Mouse (Mus musculus) urinary bladder, postnatal 4 days (tissue): ENCODE data around the gene Lrsam1.
A peak's percentile ranks its signal among the peaks of the same experiment; 100 is the strongest.
"Not testable (repeated sequence)": the region's sequence is repeated elsewhere in the genome, so short reads cannot be mapped to it uniquely, and the experiment has no call there.

Experiments used
- DNase-seq, 2 experiments: peaks; one replicate each; pipeline ENCODE4 v3.0.0; 2021 to 2022; ENCODE audit warnings: low spot score in 2 of 2

The Lrsam1 gene

DNA sequence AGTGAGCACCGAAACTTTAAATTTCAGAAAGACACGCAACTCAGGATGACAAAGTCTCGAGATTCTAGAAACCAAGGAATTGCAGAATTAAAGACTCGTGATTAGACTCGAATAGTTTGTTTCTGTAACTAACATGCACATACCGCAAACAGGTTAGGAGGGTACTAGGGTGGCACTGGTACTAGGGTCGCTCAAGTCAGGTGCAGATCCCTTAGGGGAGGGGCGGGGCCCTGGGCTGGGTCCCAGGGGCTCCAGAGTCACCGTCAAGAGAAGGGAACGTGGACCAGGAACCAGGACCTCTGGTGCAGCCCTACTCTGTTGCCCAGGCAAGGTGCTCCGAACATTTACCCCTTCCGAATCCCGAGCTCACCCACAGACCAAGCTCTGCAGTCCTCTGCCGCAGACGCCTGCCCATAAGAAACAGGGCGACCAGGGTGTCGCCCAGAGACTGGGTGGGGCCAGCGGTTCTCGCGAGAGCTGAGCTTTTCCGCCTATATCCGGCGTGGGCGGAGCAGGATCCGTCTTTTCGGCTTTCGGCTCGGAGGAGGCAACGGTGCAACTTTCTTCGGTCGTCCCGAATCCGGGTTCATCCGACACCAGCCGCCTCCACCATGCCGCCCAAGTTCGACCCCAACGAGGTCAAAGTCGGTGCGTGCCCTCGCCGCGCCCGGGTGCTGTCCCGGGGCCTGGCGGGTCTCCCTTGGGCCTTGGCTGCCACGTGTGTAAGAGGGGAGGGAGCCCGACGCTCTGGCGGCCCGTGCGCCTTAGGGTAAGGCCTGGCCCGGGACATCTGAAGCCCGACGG, at the start of gene Lrsam1, which contains the start of gene Rpl12:
Gene Lrsam1 (minus strand): TSS at position 423 of the 804 bp plus-strand sequence.
Gene Rpl12 (plus strand): TSS at position 368 of the 804 bp plus-strand sequence.
- peak; percentile 92 to 95 for DNase-seq

DNA sequence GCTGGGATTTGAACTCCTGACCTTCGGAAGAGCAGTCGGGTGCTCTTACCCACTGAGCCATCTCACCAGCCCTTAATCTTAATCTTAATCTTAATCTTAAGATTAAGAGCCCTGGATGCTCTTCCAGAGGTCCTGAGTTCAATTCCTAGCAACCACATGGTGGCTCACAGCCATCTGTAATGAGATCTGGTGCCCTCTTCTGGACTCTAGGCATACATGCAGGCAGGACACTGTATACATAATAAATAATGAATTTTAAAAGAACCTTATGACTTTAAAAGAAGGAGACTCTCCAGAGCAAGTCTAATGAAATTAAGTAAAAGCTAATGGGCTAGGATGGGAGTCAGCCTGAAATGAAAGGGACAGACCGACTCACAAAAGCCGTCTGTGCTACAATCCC, 47.6 kb upstream of the Lrsam1 start:
- DNase-seq = not testable (repeated sequence)

DNA sequence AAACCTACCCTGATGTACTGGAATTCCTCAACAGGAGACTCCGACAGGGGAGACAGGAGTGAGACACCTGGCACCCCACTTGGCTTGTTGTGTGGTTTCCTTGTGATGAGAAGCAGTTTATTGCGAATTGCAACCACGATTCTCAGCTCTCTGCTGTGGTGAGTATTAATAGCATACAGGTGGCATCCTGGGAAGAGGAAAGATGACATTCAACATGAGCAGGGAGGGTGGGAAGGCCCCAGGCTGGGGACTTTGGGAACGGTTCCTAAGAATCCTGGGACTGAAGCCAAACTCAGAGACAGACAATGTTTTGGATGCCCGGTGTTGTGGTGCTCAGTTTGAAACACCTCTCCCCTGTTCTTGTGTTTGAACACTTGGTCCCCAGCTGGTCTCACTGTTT, 43.6 kb upstream of the Lrsam1 start:
- no peak for DNase-seq

DNA sequence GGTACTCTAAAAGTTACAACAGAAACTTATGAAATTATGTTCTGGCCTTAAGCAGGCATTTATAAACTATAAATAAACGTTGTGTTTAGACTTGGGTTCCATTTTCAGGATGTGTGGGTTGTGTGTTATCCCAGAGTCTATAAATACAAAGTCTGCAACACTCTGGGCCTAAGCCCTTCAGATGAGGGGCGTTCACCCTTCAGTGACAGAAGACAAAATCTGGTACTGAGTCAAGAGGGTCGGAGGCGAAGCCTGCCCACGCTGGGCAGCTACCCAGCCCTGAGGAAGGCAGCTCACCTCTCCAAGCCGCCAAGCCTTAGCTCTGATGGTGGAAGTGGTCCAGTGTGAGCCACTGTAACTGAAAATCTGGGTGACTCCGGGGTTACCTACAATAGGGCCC, 40.7 kb upstream of the Lrsam1 start:
- no peak for DNase-seq

DNA sequence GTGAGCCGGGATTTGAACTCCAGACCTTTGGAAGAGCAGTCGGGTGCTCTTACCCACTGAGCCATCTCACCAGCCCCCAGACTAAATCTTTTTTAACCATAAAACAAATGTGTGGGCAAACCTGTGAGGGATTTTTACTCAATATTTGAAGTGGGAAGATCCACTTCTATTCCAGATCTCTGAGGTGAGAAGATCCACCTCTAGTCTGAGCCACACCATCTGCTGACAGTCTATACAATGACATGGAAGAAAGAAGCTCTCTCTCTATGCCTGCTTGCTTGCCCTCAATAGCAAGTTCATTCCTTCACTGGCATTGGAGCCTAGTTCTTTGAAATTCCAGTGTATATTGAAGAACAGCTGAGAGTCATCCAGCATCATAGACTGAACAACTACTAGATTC, 38.3 kb upstream of the Lrsam1 start:
- no peak for DNase-seq

DNA sequence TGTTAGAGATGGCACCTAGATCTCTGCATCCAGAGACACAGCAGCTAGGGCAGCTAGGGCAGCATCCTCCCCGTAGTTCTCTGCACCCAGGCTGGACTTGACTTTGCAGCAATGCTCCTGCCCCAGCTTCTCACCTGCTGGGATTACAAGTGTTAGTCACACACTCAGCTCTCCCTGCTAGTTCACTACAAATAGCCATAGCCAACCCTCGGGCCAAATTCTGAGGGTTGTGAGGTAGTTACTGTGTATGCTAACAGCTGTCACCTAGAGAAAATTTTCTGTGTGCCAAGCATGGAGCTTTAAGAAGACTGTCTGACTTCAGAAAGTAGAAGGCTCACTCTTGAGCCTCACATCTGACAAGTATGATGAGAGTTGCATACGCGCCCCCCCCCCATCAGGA, 36.4 kb upstream of the Lrsam1 start:
- DNase-seq = no peak

DNA sequence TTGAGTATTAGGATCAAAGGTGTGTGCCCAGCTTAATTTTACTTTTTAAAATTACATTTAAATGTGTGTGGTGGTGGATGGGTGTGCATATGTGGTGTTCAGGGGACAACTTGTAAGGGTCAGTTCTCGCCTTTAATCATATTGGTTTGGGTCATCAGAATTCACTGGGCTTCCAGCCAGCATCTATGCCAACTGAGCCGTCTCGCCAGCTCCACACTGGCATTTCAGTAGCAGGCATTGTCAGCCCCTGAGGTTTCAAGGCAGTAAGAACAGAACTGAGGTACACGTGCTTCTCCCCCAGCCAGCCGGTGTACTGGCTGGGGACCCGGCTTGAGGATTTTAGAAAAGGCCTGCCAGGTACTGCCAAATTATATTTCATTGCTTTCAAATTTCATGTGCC, 35.7 kb upstream of the Lrsam1 start:
- no peak for DNase-seq

DNA sequence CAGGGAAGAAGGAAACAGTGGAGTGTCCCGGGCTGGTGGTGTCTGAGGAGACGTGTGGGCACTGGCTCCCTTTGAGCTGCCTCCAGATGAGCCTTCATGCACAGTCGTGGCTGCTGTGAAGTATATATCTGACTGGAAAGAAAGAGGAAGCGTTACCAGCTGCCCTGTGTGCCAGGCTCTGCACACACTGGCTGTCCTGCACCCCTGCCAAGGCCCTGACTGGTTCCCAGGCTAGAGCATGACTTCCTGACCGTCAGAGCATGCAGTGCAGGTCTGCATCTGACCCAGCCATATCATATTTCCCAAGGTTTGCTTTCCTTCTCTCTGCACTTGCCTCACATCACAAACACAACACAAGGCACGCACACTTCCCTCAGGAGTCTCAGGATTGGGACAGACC, 30.7 kb upstream of the Lrsam1 start:
- no peak for DNase-seq

DNA sequence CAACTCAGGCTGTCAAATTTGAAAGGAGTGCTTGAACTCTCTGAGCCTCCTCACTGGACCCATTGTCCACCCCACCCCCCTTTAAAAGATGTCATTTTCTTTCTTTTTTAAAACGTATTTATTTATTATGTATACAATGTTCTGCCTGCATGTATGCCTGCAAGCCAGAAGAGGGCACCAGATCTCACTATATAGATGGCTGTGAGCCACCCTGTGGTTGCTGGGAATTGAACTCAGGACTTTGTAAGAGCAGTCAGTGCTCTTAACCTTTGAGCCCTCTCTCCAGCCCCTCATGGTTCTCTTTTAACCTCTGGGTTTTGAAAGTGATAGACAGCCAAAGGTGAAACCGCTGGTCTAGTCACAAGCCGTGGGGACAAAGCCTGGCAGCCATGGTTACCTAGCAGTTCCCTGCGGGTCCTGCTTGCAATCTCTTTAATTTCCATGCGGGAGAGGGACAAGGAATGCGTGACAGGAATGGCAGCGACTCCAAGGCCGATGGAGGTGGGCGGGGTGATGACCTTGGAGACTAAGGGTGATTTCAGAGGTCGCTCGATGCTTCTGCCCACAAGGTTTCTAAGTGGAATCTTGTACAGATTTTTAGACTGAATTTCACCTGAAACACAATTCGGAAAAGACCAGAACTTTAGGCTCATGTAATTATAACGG, 28.9 kb upstream of the Lrsam1 start:
- DNase-seq = no peak

DNA sequence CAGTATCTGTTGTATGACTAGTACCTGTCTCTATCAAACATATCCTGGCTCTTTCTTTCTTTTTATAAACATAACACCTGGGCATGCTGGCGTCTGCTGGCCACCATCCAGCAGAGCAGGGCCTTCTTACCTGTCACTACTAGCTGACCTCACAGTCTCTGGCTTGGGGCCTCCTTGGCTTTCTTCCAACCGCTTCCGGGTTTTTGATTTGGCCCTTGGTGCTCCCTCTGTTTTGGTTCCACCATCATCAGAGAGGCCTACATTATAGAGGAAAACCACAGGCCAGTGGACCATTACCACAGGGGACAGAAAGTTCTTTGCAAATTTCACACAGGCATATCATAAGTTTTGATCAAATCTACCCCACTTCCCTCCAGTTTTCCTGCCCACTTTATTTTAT, 28.0 kb upstream of the Lrsam1 start:
- no peak for DNase-seq

DNA sequence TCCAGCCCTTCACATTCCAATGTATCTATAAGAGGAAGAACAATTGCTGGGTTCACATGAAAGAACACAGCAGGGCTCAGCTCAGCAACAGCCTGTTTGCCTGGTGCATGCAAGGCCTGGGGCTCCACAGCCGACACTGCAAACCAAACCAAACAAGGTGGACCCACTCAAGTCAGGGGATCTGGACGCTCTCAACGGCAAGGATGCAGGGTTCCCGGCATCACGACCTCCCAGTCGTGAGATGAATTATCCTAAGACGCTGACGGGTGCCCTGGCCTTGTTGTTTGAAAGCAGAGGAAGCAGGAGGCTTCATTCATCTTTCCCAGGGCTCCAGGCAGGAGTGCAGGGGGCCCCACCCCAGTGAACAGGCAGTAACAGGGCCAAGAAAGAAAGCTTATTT, 24.4 kb upstream of the Lrsam1 start:
- peak in 1 of 2 experiments; percentile 55 for DNase-seq

DNA sequence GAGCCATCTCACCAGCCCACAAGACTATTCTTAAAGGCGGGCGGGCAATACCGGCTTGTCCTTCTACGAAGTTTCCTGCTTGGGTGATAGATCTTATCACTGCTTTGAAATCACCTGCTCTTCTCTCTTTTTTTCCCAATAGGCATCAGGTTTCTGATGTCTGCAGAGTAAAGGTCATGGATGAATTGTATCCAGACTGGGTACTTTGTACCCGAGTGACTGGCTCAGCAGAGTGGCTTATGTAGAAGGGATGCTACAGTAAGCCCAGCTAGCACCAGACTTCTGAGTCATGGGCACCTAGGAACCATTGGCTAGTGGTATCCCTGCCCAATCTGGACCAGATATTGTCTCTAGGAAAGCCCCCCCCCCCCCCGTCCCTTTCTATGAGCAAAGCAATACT, 22.2 kb upstream of the Lrsam1 start:
- DNase-seq = no peak

DNA sequence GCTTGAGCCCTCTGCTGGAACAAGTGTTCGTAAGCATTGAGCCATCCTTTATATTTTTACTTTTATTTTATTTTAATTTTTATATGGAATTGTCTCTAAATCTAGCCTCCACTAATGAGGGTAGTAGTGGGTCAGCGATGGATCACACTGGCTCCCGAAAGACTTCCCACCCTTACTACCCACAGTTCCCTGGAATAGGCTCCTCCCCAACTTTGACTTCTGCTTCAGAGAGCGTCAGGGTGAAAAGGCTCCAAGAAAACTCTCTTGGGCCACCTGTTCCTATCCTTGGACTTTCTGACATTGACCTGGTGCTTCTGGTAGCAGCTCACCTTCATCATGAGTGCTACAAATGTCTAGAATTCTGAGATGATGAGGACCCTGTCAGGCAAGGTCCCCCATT, 21.3 kb upstream of the Lrsam1 start:
- DNase-seq = no peak

DNA sequence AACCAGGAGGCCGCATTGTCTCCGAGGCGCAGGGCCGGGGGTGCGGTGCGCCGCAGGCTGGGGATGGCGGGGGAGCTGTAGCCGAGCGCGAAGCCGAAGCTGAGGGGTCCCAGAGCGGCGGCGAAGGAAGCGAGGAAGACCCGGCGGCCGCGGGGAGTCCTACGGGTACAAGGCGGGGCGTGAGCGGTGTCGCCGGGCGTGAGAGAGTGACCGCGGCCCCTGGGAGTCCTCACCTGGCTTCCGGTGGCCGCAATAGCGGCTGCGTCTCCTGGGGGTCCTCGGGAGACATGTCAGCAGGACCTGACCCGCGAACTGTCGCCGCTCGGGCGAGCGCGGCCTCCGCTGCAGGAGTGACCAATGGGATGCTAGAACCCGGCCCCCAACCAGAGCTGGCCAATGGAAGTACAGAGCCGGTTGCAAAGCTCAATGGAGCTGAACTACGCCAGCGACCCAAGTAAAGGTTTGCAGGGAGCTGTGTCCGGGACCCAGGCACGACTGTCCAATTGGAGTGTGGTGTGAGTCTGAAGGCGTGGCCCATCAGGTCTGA, 20.4 kb upstream of the Lrsam1 start, which contains the start of gene Slc2a8:
Gene Slc2a8 (minus strand): TSS at position 359 of the 547 bp plus-strand sequence.
- DNase-seq = peak; percentile 87 to 88

DNA sequence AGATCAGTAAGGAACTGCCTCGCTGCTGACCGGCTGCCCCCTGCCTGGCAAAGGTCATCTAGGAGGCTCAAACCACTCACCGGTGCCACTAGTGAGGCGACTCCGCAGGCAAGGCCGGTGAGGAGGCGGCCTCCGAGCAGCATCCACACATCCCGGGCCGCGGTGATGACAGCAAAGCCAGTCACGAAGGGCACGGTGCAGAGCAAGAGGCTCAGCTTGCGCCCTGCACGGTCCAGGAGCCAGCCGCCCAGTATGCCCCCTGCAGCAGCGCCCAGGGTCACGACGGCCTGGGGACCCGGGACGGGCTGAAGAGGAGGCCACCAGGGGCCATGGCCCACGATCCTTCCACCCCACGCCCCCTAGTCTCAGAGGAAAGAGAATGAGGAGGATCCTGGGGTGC, 19.9 kb upstream of the Lrsam1 start:
- DNase-seq = no peak

DNA sequence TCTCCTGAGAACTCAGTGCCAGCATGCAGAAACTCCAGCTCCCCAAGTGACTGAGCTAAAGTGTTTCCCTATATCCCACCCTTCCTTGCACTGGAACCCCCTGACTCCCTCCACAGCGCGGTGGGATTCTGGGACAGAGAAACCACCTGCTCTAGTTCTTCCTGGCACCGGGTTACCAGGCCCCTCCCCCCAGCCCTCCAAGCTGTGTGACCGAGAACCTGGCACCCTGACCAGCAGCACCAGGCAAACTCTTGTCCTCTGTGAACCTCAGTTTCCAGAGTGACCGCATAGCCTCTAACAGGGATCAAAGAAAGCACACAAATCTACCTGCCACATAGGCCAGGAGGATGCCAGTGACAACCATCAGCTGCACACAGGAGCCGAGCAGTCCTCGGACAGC, 18.3 kb upstream of the Lrsam1 start:
- DNase-seq = no peak

DNA sequence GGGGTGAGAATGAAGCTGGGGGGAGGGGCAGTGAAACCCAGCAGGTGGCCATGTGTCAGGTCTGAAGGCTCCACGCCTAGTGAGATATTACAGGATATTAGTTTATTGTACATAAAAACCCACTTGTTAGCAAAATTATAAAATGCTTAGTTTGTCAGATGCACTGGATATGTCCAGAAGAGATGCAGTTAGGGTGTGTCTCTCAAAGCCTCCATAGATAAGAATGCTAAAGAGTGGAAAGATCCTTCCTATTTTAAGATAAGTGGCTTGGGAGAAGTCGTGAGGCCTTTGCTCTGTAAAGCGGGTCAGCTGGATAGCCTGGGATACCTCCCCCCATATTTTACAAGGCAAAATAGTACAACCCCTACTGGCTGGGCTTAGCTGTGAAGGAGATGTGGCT, 17.3 kb upstream of the Lrsam1 start:
- DNase-seq = no peak

DNA sequence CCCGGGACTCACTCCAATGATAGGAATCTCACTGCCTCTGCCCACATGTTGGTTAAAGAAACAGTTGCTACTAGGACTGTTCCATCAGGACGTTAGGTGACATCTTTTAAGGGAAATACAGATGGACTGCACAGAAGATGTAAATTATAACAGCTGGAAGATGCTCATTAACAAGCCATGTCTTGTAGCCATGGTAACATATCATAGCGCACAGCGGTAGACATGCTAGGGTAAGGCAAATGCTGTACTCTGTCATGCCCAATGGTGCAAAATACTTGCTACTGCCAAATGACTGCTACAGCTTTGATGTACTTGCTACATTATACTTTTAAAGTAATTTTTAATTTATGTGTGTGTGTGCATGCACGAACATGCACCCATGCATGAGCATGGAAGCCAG, 15.7 kb upstream of the Lrsam1 start:
- no peak for DNase-seq

DNA sequence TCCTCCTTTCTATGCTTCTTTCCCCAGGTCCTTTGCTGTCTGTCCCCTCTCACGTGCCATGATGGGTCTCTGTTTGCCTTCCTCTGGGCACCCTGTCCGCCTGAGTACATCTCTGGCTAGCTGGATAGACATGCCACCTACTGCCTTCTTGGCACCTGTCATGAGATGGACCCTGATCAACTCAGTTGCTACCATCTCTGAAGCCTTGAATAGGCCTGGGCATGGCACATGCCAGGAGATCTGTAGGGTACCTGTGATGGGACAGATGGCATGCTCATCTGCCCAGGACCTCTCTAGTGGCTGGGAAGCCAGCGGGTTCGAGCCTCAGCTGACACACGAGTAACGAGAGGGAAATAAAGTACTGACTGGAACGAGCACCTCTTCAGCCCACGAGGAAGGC, 12.8 kb upstream of the Lrsam1 start:
- no peak for DNase-seq

DNA sequence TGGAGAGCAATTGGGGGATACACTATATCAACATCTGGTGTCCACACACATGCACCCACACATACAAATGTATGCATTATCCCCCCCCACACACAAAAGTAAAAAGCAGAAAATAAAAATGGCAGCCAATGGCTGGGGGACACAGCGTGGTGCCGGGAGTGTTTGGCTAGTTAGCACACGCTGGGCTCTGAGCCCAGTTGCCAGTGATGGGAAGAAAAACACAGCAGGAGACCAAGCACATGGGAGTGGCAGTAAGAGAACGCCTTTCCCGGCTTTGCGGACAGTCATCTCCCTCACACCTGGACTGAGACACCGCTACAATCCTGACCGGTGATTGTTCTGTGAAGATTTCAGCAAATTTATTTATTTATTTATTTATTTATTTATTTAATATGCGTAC, 9.8 kb upstream of the Lrsam1 start:
- DNase-seq = no peak

DNA sequence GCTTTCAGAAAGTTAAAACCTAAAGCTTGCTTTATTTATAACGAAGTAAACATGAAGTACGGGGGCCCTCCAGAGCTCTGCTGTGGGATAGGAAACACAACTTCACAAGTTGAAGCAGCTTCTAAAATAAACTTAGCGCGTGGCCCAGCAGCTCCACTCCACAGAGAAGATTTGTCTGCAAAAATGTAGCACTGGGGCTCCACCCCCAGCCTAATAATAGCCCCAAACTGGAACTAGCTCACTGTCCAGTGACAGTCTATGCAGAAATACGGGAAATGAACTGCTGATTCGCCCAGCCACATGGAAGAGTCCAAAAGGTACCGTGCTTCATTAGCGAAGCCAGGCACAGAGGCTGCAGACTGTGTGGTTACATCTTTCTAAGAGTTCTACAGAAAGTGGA, 7.9 kb upstream of the Lrsam1 start:
- DNase-seq = no peak

DNA sequence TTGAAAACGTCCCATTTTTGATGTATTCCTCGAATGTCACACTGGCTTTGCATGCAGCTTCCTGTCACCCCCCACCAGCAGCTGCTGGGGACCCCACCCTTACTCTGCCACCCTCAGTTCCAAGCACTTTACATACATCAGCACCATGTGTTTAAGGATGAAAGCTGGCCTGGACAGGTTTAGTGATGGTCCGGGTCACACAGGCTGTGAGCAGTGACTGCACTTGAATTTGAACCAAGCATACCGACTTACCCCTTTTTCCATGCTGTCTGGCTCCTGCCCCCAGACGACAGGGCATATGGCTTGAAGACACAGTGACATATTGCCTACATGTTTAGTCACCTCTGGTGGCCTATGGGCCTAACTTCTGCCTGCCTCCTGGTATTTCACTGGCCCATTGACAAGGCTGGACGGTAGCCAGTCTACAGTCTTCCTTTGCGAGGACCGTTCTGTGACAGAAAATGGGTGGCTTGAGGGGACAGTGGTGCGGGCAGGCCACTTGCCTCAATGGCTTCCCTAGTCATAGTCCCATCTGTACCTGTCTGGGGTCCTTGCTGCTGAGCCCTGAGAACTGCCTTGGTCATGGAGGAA, 6.7 kb upstream of the Lrsam1 start:
- DNase-seq = no peak
